Mouse (Mus musculus) cerebellum, adult 2 months (tissue): ENCODE measurements at regions not wholly inside any gene's neighbourhood (a gene's known extent, or its start where the extent isn't known, plus 50 kb on each side); places are given as distances from the start of the nearest gene placed in this dataset.

Source experiments
- DNase-seq, 2 experiments: peaks; one replicate each; pipeline ENCODE4 v3.0.0; 2021
- H3K27ac ChIP-seq: fragments of 200-500 bp; 2 replicates; pipeline ENCODE4 v1.5.1; 2012; ENCODE audit warnings: low read length, control low read depth, inconsistent platforms; ENCODE audit not compliant: insufficient read depth
- H3K27me3 ChIP-seq: fragments of 200-500 bp; 2 replicates; pipeline ENCODE4 v1.6.1; 2012; ENCODE audit warnings: inconsistent platforms, mild to moderate bottlenecking, low read length, moderate library complexity; ENCODE audit not compliant: control insufficient read depth, insufficient read depth
- H3K4me1 ChIP-seq: fragments of 200-500 bp; 2 replicates; pipeline ENCODE4 v1.6.1; 2011; ENCODE audit warnings: low read length; ENCODE audit not compliant: control insufficient read depth, insufficient read depth
- H3K4me3 ChIP-seq: fragments of 200-500 bp; replicated peaks from 2 replicates; pipeline ENCODE3; 2011; ENCODE audit warnings: mild to moderate bottlenecking, low read depth, low read length, control low read depth; ENCODE audit not compliant: insufficient read depth
- CTCF ChIP-seq: fragments of 200-500 bp; IDR thresholded peaks from 2 replicates; pipeline ENCODE4 v1.5.1; 2011; ENCODE audit warnings: low read depth, mild to moderate bottlenecking, control low read depth, low read length, moderate library complexity, borderline replicate concordance; ENCODE audit not compliant: insufficient read depth
- POLR2A ChIP-seq: fragments of 200-500 bp; IDR thresholded peaks from 2 replicates; pipeline ENCODE4 v1.6.1; 2011; ENCODE audit warnings: low read length, control low read depth, borderline replicate concordance; ENCODE audit not compliant: insufficient read depth
- WGBS: fragments of 180-500 bp; shearing (Covaris S2); methylation state at CpG from one replicate; pipeline ENCODE4 v1.1.7; 2018; 5-methylcytosine and 5-hydroxymethylcytosine counted together

GRCm38 (mm10) chr4:31561183-31561582 is 402.7 kb upstream of the Map3k7 start:
- Histone ChIP-seq H3K27me3 (no peaks in the 10 kb centered on the region), H3K4me1 (no peaks in the 10 kb centered on the region), H3K27ac (no peak overlapping the region), H3K4me3 (no peak overlapping the region)
- no peak for DNase-seq
- TF ChIP-seq CTCF (no peak), POLR2A (no peak)
- 94% methylated on average over 10 of the region's 10 CpGs for WGBS

- H3K4me3 ChIP-seq = no peak overlapping the region
- peak in 1 of 2 experiments; percentile 13 for DNase-seq
- TF ChIP-seq POLR2A (no peak), CTCF (no peak)
- no peaks in the 10 kb centered on the region for H3K27me3 ChIP-seq
- 28% methylated on average over 3 of the region's 3 CpGs for WGBS
- H3K4me1 ChIP-seq = no peaks in the 10 kb centered on the region
- no peak overlapping the region for H3K27ac ChIP-seq
These were observed 402.1 kb upstream of the Map3k7 start for GRCm38 (mm10) chr4:31561823-31562222.

- H3K27me3 ChIP-seq = no peaks in the 10 kb centered on the region
- WGBS = 50% methylated on average over 5 of the region's 5 CpGs
- TF ChIP-seq POLR2A (no peak), CTCF (no peak)
These were observed 397.7 kb upstream of the Map3k7 start for GRCm38 (mm10) chr4:31566158-31566557.

DNA sequence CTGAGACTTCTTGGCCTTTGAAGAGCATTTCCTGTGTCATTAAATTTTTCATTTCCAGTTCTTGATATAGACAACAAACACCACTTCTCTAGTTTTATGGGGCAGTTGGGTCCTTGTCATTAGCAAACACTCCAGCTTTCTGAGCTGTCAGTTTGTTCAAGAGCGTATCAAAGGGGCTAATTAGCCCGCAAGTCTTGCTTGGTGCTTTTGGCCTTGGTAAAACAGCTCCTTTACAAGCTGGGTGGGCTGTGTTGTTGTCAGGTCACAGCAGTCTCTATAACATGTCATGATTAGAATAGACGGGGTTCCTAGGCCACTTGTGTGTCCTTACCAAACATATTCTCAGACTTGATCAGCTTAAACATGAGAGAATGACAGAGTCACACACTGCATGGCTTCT is 397.1 kb upstream of the Map3k7 start:
- H3K4me3 ChIP-seq = no peak overlapping the region
- TF ChIP-seq CTCF = no peak
- TF ChIP-seq POLR2A = no peak
- no peaks in the 10 kb centered on the region for H3K27me3 ChIP-seq
- no peaks in the 10 kb centered on the region for H3K4me1 ChIP-seq
- 73% methylated on average over 3 of the region's 3 CpGs for WGBS
- no peak for DNase-seq
- H3K27ac ChIP-seq = no peak overlapping the region

More at GRCm38 (mm10) chr4:31566158-31566557, 397.7 kb upstream of the Map3k7 start:
- no peaks in the 10 kb centered on the region for H3K4me1 ChIP-seq
- DNase-seq = no peak
- H3K27ac ChIP-seq = no peak overlapping the region
- H3K4me3 ChIP-seq = no peak overlapping the region

- DNase-seq = no peak
- H3K4me3 ChIP-seq = no peak overlapping the region
- H3K27me3 ChIP-seq = no peaks in the 10 kb centered on the region
- no peak overlapping the region for H3K27ac ChIP-seq
- no peaks in the 10 kb centered on the region for H3K4me1 ChIP-seq
- WGBS = 68% methylated on average over 1 of the region's 1 CpGs
- no peak for TF ChIP-seq POLR2A
- TF ChIP-seq CTCF = no peak
These were observed 394.2 kb upstream of the Map3k7 start for GRCm38 (mm10) chr4:31569687-31570086.

- TF ChIP-seq CTCF (no peak), POLR2A (no peak)
- 58% methylated on average over 4 of the region's 4 CpGs for WGBS
These were observed 386.8 kb upstream of the Map3k7 start for GRCm38 (mm10) chr4:31576982-31577579.

DNA sequence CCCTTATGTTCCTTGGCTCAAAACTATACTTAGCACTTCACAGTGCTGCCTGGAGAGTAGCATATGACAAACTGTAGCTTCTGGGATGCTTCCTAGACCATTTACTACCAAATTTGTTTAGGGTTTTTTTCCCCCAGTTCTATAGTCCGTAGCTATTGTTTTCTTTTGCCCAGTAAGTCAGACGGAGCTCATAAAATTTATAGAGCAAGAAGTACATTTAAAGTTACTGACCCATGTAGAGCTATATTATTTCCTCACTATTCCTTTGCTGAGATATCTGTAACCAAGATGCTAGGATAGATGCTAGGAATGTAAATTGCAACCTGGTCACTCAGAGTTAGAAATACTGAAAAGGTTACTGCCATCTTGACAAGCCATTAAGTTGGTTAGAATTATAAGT is 380.4 kb upstream of the Map3k7 start:
- no peak overlapping the region for H3K4me3 ChIP-seq
- no peak overlapping the region for H3K27ac ChIP-seq
- TF ChIP-seq POLR2A (no peak), CTCF (no peak)
- peaks cover 5% of the 10 kb centered on the region; the same call in 1 of the 2 replicates for H3K4me1 ChIP-seq
- no peaks in the 10 kb centered on the region for H3K27me3 ChIP-seq
- peak in 1 of 2 experiments; percentile 31 for DNase-seq
- WGBS = 42% methylated on average over 2 of the region's 2 CpGs

More at GRCm38 (mm10) chr4:31576982-31577579, 386.8 kb upstream of the Map3k7 start:
- Histone ChIP-seq H3K27me3 (no peaks in the 10 kb centered on the region), H3K4me3 (no peak overlapping the region), H3K4me1 (no peaks in the 10 kb centered on the region), H3K27ac (no peak overlapping the region)
- peak; percentile 27 to 64 for DNase-seq

DNA sequence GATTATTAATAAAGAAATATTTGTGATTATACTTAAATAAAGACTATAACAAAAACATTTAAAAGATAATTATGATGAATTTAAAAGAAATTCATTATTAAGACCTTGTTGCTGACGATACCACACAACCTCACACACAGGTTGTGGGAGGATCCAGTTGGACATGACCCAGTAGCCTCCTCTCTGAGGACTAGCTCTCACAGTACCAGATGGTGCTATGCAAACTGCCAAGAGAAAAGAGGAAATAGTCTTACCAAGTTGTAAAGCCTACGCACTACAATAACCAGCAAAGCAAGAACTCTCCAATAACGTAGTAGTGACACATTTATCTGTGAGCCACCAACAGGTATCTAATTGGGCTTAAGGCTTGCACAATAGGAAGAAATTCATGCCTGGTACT is 379.7 kb upstream of the Map3k7 start:
- DNase-seq = peak; percentile 53 to 88
- WGBS = 11% methylated on average over 3 of the region's 3 CpGs
- Histone ChIP-seq H3K27me3 (no peaks in the 10 kb centered on the region), H3K4me3 (no peak overlapping the region), H3K4me1 (peaks cover 5% of the 10 kb centered on the region; the same call in 1 of the 2 replicates), H3K27ac (no peak overlapping the region)
- no peak for TF ChIP-seq POLR2A
- no peak for TF ChIP-seq CTCF
